In genomic region chr7:34324857-34325256, GRCm38 (mm10) we compare ENCODE assay signal across 22 mouse cellular contexts. TPM values are rescaled to one million over a fixed set of nuclear protein-coding genes. Genes with fewer than 3 reads are reported as not detected.
DNase-seq lines count a peak whose midpoint lies in the region; ATAC-seq and TF ChIP-seq lines count a peak whose summit lies in the region.
"Had no signal": no experiment of that assay in that cellular context is flagged by ENCODE, and none has a peak within 500 bp of the region (broad histone marks: within the 10 kb centered on the region; RNA-seq: fewer than 3 reads in every experiment).

No protein-coding gene starts in this region.

- no peak overlapping the region for H3K4me2 ChIP-seq in liver, postnatal 0 days (ENCODE audit: low read depth, low read length)
- H3K4me2 ChIP-seq in liver, embryonic 12.5 days, result no peak overlapping the region

- no peak overlapping the region for H3K4me3 ChIP-seq in liver, adult 2 months (ENCODE audit: insufficient read depth, low read depth, low read length)
- no peak overlapping the region for H3K4me3 ChIP-seq in liver, postnatal 0 days (ENCODE audit: low read depth, low read length)
- no peak overlapping the region for H3K4me3 ChIP-seq in liver, embryonic 12.5 days
- no peak overlapping the region for H3K4me3 ChIP-seq in brown adipose tissue, adult 24 weeks (ENCODE audit: insufficient read depth, low read depth, low read length)

- H3K79me2 ChIP-seq in liver, adult 2 months (ENCODE audit: control insufficient read depth, insufficient read depth, low read length), result no peaks in the 10 kb centered on the region

- H3K9me3 ChIP-seq in liver, postnatal 0 days (ENCODE audit: low read length), result no peaks in the 10 kb centered on the region
- 0 out of 2 replicates have a peak, but pooled peaks cover 5% of the 10 kb centered on the region for H3K9me3 ChIP-seq in liver, embryonic 12.5 days (replicated peaks)

- TF ChIP-seq EP300 in liver, postnatal 0 days (IDR thresholded peaks at IDR 0.05; ENCODE audit: low read depth), result no peak

- H3K36me3 ChIP-seq in liver, adult 2 months (ENCODE audit: control insufficient read depth, insufficient read depth, low read length), result no peaks in the 10 kb centered on the region
- H3K36me3 ChIP-seq in liver, postnatal 0 days (replicated peaks; ENCODE audit: insufficient read depth, low read length), result no peaks in the 10 kb centered on the region
- H3K36me3 ChIP-seq in liver, embryonic 12.5 days, result no peaks in the 10 kb centered on the region
- H3K36me3 ChIP-seq: G1E had no signal

- no peak for TF ChIP-seq POLR2A in liver, adult 2 months (IDR thresholded peaks at IDR 0.05; ENCODE audit: extremely low read depth, insufficient read depth, low read length)

- ATAC-seq in liver, postnatal 0 days, result peak; percentile 57; the same call in 1 of the 2 replicates
- no peak for ATAC-seq in liver, embryonic 12.5 days
- ATAC-seq: activated CD4-positive, CD25-positive, alpha-beta regulatory T cell, adult 4 months; CD4-positive, CD25-positive, alpha-beta regulatory T cell, adult 4 months; Patski had no signal

- DNase-seq in liver, adult 2 months (ENCODE audit: extremely low read depth, low read depth, low spot score), result peak; percentile 52
- no peak for DNase-seq in liver
- DNase-seq in liver, postnatal 0 days, result no peak
- DNase-seq in frontal cortex, postnatal 14 days (ENCODE audit: low spot score in 2 of 2), result no peak
- DNase-seq: adrenal gland, adult 2 months; adrenal gland, adult 8-10 months; adrenal gland, postnatal 10 days; adrenal gland, postnatal 14 days; adrenal gland, postnatal 25 days; adrenal gland, postnatal 36 days; B cell, adult 2 months; cerebellum, adult 11 months; cerebellum, adult 11-12 months; cerebellum, adult 18-20 months; cerebellum, adult 2 months had no signal

- WGBS in liver, adult 2 months, result 33% methylated on average over 1 of the region's 1 CpGs
- 83% methylated on average over 1 of the region's 1 CpGs for WGBS in liver, postnatal 0 days (ENCODE audit: insufficient replicate concordance)
- 78% methylated on average over 1 of the region's 1 CpGs for WGBS in liver, embryonic 12.5 days (ENCODE audit: insufficient replicate concordance)

- TF ChIP-seq CTCF in liver, adult 2 months (IDR thresholded peaks at IDR 0.05; ENCODE audit: low read depth, low read length), result no peak
- TF ChIP-seq CTCF in liver, postnatal 0 days (IDR thresholded peaks at IDR 0.05; ENCODE audit: low read depth), result no peak

- H3K27me3 ChIP-seq in liver, adult 2 months (ENCODE audit: control insufficient read depth, insufficient read depth, low read length), result no peaks in the 10 kb centered on the region
- no peaks in the 10 kb centered on the region for H3K27me3 ChIP-seq in liver, postnatal 0 days (ENCODE audit: insufficient read depth, low read length)
- no peaks in the 10 kb centered on the region for H3K27me3 ChIP-seq in liver, embryonic 12.5 days (replicated peaks)
- H3K27me3 ChIP-seq: CH12.LX, Patski had no signal

- no peak overlapping the region for H3K27ac ChIP-seq in liver, adult 2 months (replicated peaks; ENCODE audit: insufficient read depth, low read depth, low read length)
- no peak overlapping the region for H3K27ac ChIP-seq in liver, postnatal 0 days (ENCODE audit: low read depth)
- no peak overlapping the region for H3K27ac ChIP-seq in liver, embryonic 12.5 days
- 0 out of 2 replicates have a peak overlapping the region, but pooled peaks have one; percentile 3 for H3K27ac ChIP-seq in brown adipose tissue, adult 24 weeks (replicated peaks; ENCODE audit: low read depth, low read length)

- no peak overlapping the region for H3K9ac ChIP-seq in liver, adult 2 months (ENCODE audit: low read depth, low read length)
- H3K9ac ChIP-seq in liver, postnatal 0 days (replicated peaks), result no peak overlapping the region
- no peak overlapping the region for H3K9ac ChIP-seq in liver, embryonic 12.5 days

- H3K4me1 ChIP-seq in liver, adult 2 months (ENCODE audit: control insufficient read depth, insufficient read depth, low read length), result no peaks in the 10 kb centered on the region
- H3K4me1 ChIP-seq in liver, postnatal 0 days (ENCODE audit: insufficient read depth), result no peaks in the 10 kb centered on the region
- no peaks in the 10 kb centered on the region for H3K4me1 ChIP-seq in liver, embryonic 12.5 days
- H3K4me1 ChIP-seq in brown adipose tissue, adult 24 weeks (ENCODE audit: control insufficient read depth, insufficient read depth, insufficient read length, low read length), result peaks cover 11% of the 10 kb centered on the region

RNA-seq across cellular contexts. Expression of gene 4931406P16Rik, which starts 11.5 kb away (rescaled TPM):
- 11.7 and 12.6 TPM in 2 replicates for total RNA-seq in liver, adult 2 months (2014; rRNA removed)
- polyA plus RNA-seq in liver, adult 2 months (2012; rRNA removed), result 6.9 and 10.1 TPM in 2 replicates
- polyA plus RNA-seq in liver, postnatal 0 days (2015; fragmentation: Nextera tagmentation; extraction: Ambion mirVana), result 9.3 and 10.3 TPM in 2 replicates
- polyA plus RNA-seq in liver, embryonic 12.5 days (2016; fragmentation: Nextera tagmentation; extraction: Ambion mirVana), result 19.6 and 22.0 TPM in 2 replicates
- polyA plus RNA-seq in brown adipose tissue, adult 24 weeks (2012; ENCODE audit: insufficient read depth, insufficient read length, missing spikeins), result 19.2 and 24.8 TPM in 2 replicates
